Mouse (Mus musculus) stomach, postnatal 0 days (tissue): ENCODE measurements around the gene Stoml2.

Experiments used
- CTCF ChIP-seq: IDR thresholded peaks from 2 replicates; pipeline ENCODE4 v1.5.1; 2016; ENCODE audit warnings: antibody characterized with exemption, low read depth, mild to moderate bottlenecking, moderate library complexity
- EP300 ChIP-seq: optimal IDR thresholded peaks from 2 replicates; pipeline ENCODE3; 2016; ENCODE audit warnings: antibody characterized with exemption

DNA sequence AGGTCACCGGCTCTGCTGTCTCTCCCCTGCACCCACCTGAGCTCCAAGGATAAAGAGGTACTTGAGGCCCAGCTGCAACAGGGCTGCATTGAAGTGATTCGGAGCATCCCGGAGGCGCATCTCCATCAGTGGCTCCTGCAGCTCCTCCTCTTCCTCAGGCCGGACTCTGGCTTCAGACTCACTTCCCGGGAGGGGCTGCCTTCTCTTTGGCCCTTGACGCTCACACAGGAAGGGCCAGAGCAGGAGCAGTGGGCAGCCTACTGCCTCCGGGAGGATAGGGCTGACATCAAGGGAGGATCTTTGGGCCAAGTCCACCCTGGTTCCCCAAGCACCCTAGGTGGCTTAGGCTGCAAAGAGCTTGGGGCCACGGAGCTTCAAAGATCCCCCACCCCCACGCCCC is 12.3 kb downstream of the Stoml2 start:
- no peak for TF ChIP-seq CTCF
- TF ChIP-seq EP300: no peak
